Mouse (Mus musculus) lung, adult 2 months (tissue): Measurements from ENCODE around the gene Gm21083.
"Not testable (repeated sequence)": the region's sequence is repeated elsewhere in the genome, so short reads cannot be mapped to it uniquely, and the experiment has no call there.

ENCODE experiments used
- CTCF ChIP-seq: fragments of 200-500 bp; IDR thresholded peaks from 2 replicates; pipeline ENCODE4 v1.5.1; 2011; ENCODE audit warnings: mild to moderate bottlenecking, low read length, control low read depth; ENCODE audit not compliant: insufficient read depth
- POLR2A ChIP-seq: fragments of 200-500 bp; IDR thresholded peaks from 2 replicates; pipeline ENCODE4 v1.6.1; 2011; ENCODE audit warnings: low read depth, mild to moderate bottlenecking, control low read depth, low read length, borderline replicate concordance; ENCODE audit errors: extremely low read depth

- TF ChIP-seq CTCF, POLR2A: not testable (repeated sequence)
Measured at GRCm38 (mm10) chr5:15561425-15562264, 15.5 kb upstream of the Gm21083 start.
